Mouse (Mus musculus): Measurements from ENCODE around the gene Asxl2. TPM values are rescaled to one million over a fixed set of nuclear protein-coding genes. Genes with fewer than 3 reads are reported as not detected.
"Not testable (repeated sequence)": the region's sequence is repeated elsewhere in the genome, so short reads cannot be mapped to it uniquely, and the experiment has no call there.

Gene Asxl2
- polyA plus RNA-seq, 1 experiment: 10.9 TPM

DNA sequence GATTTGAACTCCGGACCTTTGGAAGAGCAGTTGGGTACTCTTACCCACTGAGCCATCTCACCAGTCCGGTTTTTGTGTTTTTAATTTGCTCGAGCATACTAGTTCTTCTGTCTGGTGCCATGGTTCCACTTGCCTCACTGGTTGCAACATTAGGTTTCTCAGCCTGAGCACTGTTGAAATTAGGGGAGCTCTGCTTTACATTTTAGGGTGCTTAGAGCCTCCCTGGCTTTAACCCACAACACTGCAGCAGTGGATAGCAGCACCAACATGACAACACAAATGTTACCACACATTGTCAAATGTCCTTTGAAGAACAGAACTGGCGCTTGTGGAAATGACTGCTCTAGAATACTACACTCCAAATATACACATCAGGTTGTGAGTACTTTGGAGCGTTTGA, 98.9 kb downstream of the Asxl2 start:
- Histone ChIP-seq H3K4me3 (ENCODE audit: control insufficient read depth, low read depth, low read length) (no peak overlapping the region), H3K36me3 (ENCODE audit: control insufficient read depth, insufficient read depth, low read length) (no peaks in the 10 kb centered on the region), H3K27ac (ENCODE audit: control insufficient read depth, insufficient read depth, low read depth, low read length) (no peak overlapping the region), H3K27me3 (ENCODE audit: control insufficient read depth, insufficient read depth, low read length) (no peaks in the 10 kb centered on the region), H3K4me1 (ENCODE audit: control insufficient read depth, insufficient read depth, low read length) (no peaks in the 10 kb centered on the region)
- no peak for TF ChIP-seq CTCF (IDR thresholded peaks at IDR 0.05; ENCODE audit: control insufficient read depth, insufficient read depth, insufficient replicate concordance, low read depth, low read length)
- no peak for TF ChIP-seq POLR2A (IDR thresholded peaks at IDR 0.05; ENCODE audit: control insufficient read depth, low read depth, low read length)

- not testable (repeated sequence) for H3K4me3 ChIP-seq (ENCODE audit: control insufficient read depth, low read depth, low read length); H3K27ac ChIP-seq (ENCODE audit: control insufficient read depth, insufficient read depth, low read depth, low read length); H3K36me3 ChIP-seq (ENCODE audit: control insufficient read depth, insufficient read depth, low read length); H3K4me1 ChIP-seq (ENCODE audit: control insufficient read depth, insufficient read depth, low read length); H3K27me3 ChIP-seq (ENCODE audit: control insufficient read depth, insufficient read depth, low read length)
These were observed 108.8 kb downstream of the Asxl2 start for GRCm38 (mm10) chr12:3535446-3535845.

GRCm38 (mm10) chr12:3537616-3538015, 111.0 kb downstream of the Asxl2 start:
- Histone ChIP-seq H3K4me1 (ENCODE audit: control insufficient read depth, insufficient read depth, low read length) (no peaks in the 10 kb centered on the region), H3K27ac (ENCODE audit: control insufficient read depth, insufficient read depth, low read depth, low read length) (no peak overlapping the region; the same call in 1 of the 2 replicates), H3K4me3 (ENCODE audit: control insufficient read depth, low read depth, low read length) (no peak overlapping the region), H3K36me3 (ENCODE audit: control insufficient read depth, insufficient read depth, low read length) (no peaks in the 10 kb centered on the region), H3K27me3 (ENCODE audit: control insufficient read depth, insufficient read depth, low read length) (no peaks in the 10 kb centered on the region)
- TF ChIP-seq POLR2A (IDR thresholded peaks at IDR 0.05; ENCODE audit: control insufficient read depth, low read depth, low read length): no peak
- no peak for TF ChIP-seq CTCF (IDR thresholded peaks at IDR 0.05; ENCODE audit: control insufficient read depth, insufficient read depth, insufficient replicate concordance, low read depth, low read length)

GRCm38 (mm10) chr12:3538036-3538435, 111.4 kb downstream of the Asxl2 start:
- no peak overlapping the region for H3K27ac ChIP-seq (ENCODE audit: control insufficient read depth, insufficient read depth, low read depth, low read length)
- no peaks in the 10 kb centered on the region for H3K27me3 ChIP-seq (ENCODE audit: control insufficient read depth, insufficient read depth, low read length)
- H3K4me3 ChIP-seq (ENCODE audit: control insufficient read depth, low read depth, low read length): no peak overlapping the region
- no peaks in the 10 kb centered on the region for H3K36me3 ChIP-seq (ENCODE audit: control insufficient read depth, insufficient read depth, low read length)
- no peaks in the 10 kb centered on the region for H3K4me1 ChIP-seq (ENCODE audit: control insufficient read depth, insufficient read depth, low read length)
- TF ChIP-seq CTCF (IDR thresholded peaks at IDR 0.05; ENCODE audit: control insufficient read depth, insufficient read depth, insufficient replicate concordance, low read depth, low read length) (no peak), POLR2A (IDR thresholded peaks at IDR 0.05; ENCODE audit: control insufficient read depth, low read depth, low read length) (no peak)

- H3K4me1 ChIP-seq (ENCODE audit: control insufficient read depth, insufficient read depth, low read length): no peaks in the 10 kb centered on the region
- no peak overlapping the region for H3K27ac ChIP-seq (ENCODE audit: control insufficient read depth, insufficient read depth, low read depth, low read length)
- H3K4me3 ChIP-seq (ENCODE audit: control insufficient read depth, low read depth, low read length): no peak overlapping the region
- TF ChIP-seq POLR2A (IDR thresholded peaks at IDR 0.05; ENCODE audit: control insufficient read depth, low read depth, low read length) (no peak), CTCF (IDR thresholded peaks at IDR 0.05; ENCODE audit: control insufficient read depth, insufficient read depth, insufficient replicate concordance, low read depth, low read length) (no peak)
- no peaks in the 10 kb centered on the region for H3K36me3 ChIP-seq (ENCODE audit: control insufficient read depth, insufficient read depth, low read length)
- no peaks in the 10 kb centered on the region for H3K27me3 ChIP-seq (ENCODE audit: control insufficient read depth, insufficient read depth, low read length)
These were observed 112.9 kb downstream of the Asxl2 start for GRCm38 (mm10) chr12:3539605-3540004.

GRCm38 (mm10) chr12:3540871-3541270, 114.2 kb downstream of the Asxl2 start:
- TF ChIP-seq POLR2A (IDR thresholded peaks at IDR 0.05; ENCODE audit: control insufficient read depth, low read depth, low read length): no peak
- no peak for TF ChIP-seq CTCF (IDR thresholded peaks at IDR 0.05; ENCODE audit: control insufficient read depth, insufficient read depth, insufficient replicate concordance, low read depth, low read length)

GRCm38 (mm10) chr12:3545451-3545850, 118.8 kb downstream of the Asxl2 start:
- Histone ChIP-seq H3K27me3 (ENCODE audit: control insufficient read depth, insufficient read depth, low read length) (no peaks in the 10 kb centered on the region), H3K36me3 (ENCODE audit: control insufficient read depth, insufficient read depth, low read length) (no peaks in the 10 kb centered on the region), H3K27ac (ENCODE audit: control insufficient read depth, insufficient read depth, low read depth, low read length) (no peak overlapping the region), H3K4me3 (ENCODE audit: control insufficient read depth, low read depth, low read length) (no peak overlapping the region), H3K4me1 (ENCODE audit: control insufficient read depth, insufficient read depth, low read length) (peaks cover 4% of the 10 kb centered on the region)
- TF ChIP-seq CTCF (IDR thresholded peaks at IDR 0.05; ENCODE audit: control insufficient read depth, insufficient read depth, insufficient replicate concordance, low read depth, low read length) (no peak), POLR2A (IDR thresholded peaks at IDR 0.05; ENCODE audit: control insufficient read depth, low read depth, low read length) (no peak)

More at GRCm38 (mm10) chr12:3540871-3541270, 114.2 kb downstream of the Asxl2 start:
- H3K4me1 ChIP-seq (ENCODE audit: control insufficient read depth, insufficient read depth, low read length): no peaks in the 10 kb centered on the region
- H3K36me3 ChIP-seq (ENCODE audit: control insufficient read depth, insufficient read depth, low read length): no peaks in the 10 kb centered on the region
- no peak overlapping the region for H3K4me3 ChIP-seq (ENCODE audit: control insufficient read depth, low read depth, low read length)
- H3K27me3 ChIP-seq (ENCODE audit: control insufficient read depth, insufficient read depth, low read length): no peaks in the 10 kb centered on the region
- H3K27ac ChIP-seq (ENCODE audit: control insufficient read depth, insufficient read depth, low read depth, low read length): no peak overlapping the region

DNA sequence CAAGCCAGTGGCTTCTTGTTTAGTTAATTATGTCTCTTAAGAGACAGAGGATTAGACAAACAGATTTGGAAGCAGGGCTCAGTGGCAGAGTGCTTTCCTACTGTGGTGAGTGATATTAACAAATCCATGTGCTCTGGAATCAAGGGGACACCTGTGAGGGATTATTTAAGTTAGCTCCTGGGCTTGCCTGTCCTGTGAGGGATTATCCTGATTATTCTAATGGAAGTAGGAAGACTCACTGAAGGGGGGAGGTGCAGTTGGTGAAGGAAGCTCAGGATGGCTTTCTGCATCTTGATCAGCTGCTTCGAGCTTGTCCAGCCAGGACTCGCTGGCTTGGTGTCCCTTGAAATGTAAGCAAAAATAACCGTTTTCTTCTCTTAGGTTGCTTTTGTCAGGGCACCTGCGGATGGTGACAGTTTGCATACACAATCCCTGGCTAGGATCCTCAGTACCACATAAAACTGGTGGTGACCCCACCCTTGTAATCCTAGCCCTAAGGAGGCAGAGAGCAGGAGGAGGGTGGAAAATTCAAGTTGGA, 119.5 kb downstream of the Asxl2 start:
- Histone ChIP-seq H3K4me1 (ENCODE audit: control insufficient read depth, insufficient read depth, low read length) (peaks cover 8% of the 10 kb centered on the region), H3K27ac (ENCODE audit: control insufficient read depth, insufficient read depth, low read depth, low read length) (no peak overlapping the region), H3K36me3 (ENCODE audit: control insufficient read depth, insufficient read depth, low read length) (no peaks in the 10 kb centered on the region), H3K4me3 (ENCODE audit: control insufficient read depth, low read depth, low read length) (no peak overlapping the region), H3K27me3 (ENCODE audit: control insufficient read depth, insufficient read depth, low read length) (no peaks in the 10 kb centered on the region)
- TF ChIP-seq CTCF (IDR thresholded peaks at IDR 0.05; ENCODE audit: control insufficient read depth, insufficient read depth, insufficient replicate concordance, low read depth, low read length) (no peak), POLR2A (IDR thresholded peaks at IDR 0.05; ENCODE audit: control insufficient read depth, low read depth, low read length) (no peak)

Measured in testis, adult 2 months (tissue).